In genomic region chr6:128754265-128754664, GRCm38 (mm10) we compare ENCODE assay signal across 11 mouse cellular contexts. TPM values are rescaled to one million over a fixed set of nuclear protein-coding genes. Genes with fewer than 3 reads are reported as not detected.
DNase-seq lines count a peak whose midpoint lies in the region; ATAC-seq and TF ChIP-seq lines count a peak whose summit lies in the region.
"Not testable (repeated sequence)": the region's sequence is repeated elsewhere in the genome, so short reads cannot be mapped to it uniquely, and the experiment has no call there.
"Had no signal": no experiment of that assay in that cellular context is flagged by ENCODE, and none has a peak within 500 bp of the region (broad histone marks: within the 10 kb centered on the region; RNA-seq: fewer than 3 reads in every experiment).

No protein-coding gene starts in this region.

- DNase-seq in heart, postnatal 10 days = peak; percentile 26 to 35
- DNase-seq in lung, adult 2 months = not testable (repeated sequence)
- DNase-seq in midbrain, postnatal 0 days (ENCODE audit: low spot score) = peak; percentile 19

- intact Hi-C loops in heart, postnatal 10 days (cut with DNase I) = not testable (repeated sequence)

- 25% methylated on average over 9 of the region's 10 CpGs for WGBS in forebrain, embryonic 16.5 days
- 39% methylated on average over 10 of the region's 10 CpGs for WGBS in kidney, embryonic 16.5 days
- WGBS in lung, adult 2 months = 27% methylated on average over 10 of the region's 10 CpGs
- WGBS in midbrain, postnatal 0 days = 30% methylated on average over 9 of the region's 10 CpGs
- 26% methylated on average over 10 of the region's 10 CpGs for WGBS in stomach, embryonic 16.5 days

- H3K27me3 ChIP-seq in forebrain, embryonic 16.5 days (replicated peaks; ENCODE audit: control insufficient read depth, insufficient read depth, low read length); kidney, embryonic 16.5 days (ENCODE audit: insufficient read depth, low read length); midbrain, postnatal 0 days (ENCODE audit: insufficient read depth, low read length); stomach, embryonic 16.5 days (ENCODE audit: control insufficient read depth, insufficient read depth, low read length): not testable (repeated sequence)

- not testable (repeated sequence) for H3K4me1 ChIP-seq in bone marrow macrophage, adult 2 months (ENCODE audit: control insufficient read depth, insufficient read depth, low read length); cortical plate, adult 2 months (ENCODE audit: control insufficient read depth, insufficient read depth, low read length); forebrain, embryonic 16.5 days (replicated peaks; ENCODE audit: control insufficient read depth, insufficient read depth, low read length); kidney, embryonic 16.5 days (ENCODE audit: insufficient read depth, low read length); lung, adult 2 months (ENCODE audit: control insufficient read depth, insufficient read depth, low read length); midbrain, postnatal 0 days (ENCODE audit: insufficient read depth, low read length); stomach, embryonic 16.5 days (ENCODE audit: control insufficient read depth, insufficient read depth, low read length)

- TF ChIP-seq CTCF in bone marrow macrophage, adult 2 months (IDR thresholded peaks at IDR 0.05; ENCODE audit: low read depth, low read length); cortical plate, adult 2 months (IDR thresholded peaks at IDR 0.05; ENCODE audit: extremely low read depth, insufficient read depth, low read length); lung, adult 2 months (IDR thresholded peaks at IDR 0.05; ENCODE audit: insufficient read depth, low read length); midbrain, postnatal 0 days (IDR thresholded peaks at IDR 0.05): not testable (repeated sequence)

- not testable (repeated sequence) for H3K9ac ChIP-seq in forebrain, embryonic 16.5 days (replicated peaks; ENCODE audit: low read depth, low read length); kidney, embryonic 16.5 days (replicated peaks; ENCODE audit: low read length); midbrain, postnatal 0 days (replicated peaks; ENCODE audit: low read length, poor library complexity, severe bottlenecking)
- H3K9ac ChIP-seq in stomach, embryonic 16.5 days (ENCODE audit: low read length) = 0 out of 2 replicates have a peak overlapping the region, but pooled peaks have one; percentile 26

- not testable (repeated sequence) for H3K4me2 ChIP-seq in forebrain, embryonic 16.5 days (ENCODE audit: low read length); midbrain, postnatal 0 days (ENCODE audit: low read depth, low read length, poor library complexity, severe bottlenecking)
- H3K4me2 ChIP-seq in kidney, embryonic 16.5 days (replicated peaks; ENCODE audit: low read depth, low read length) = peak overlapping the region; percentile 27
- peak overlapping the region; percentile 38 for H3K4me2 ChIP-seq in stomach, embryonic 16.5 days (ENCODE audit: low read depth, low read length)

- not testable (repeated sequence) for H3K9me3 ChIP-seq in forebrain, embryonic 16.5 days (ENCODE audit: control insufficient read depth, low read length); kidney, embryonic 16.5 days (ENCODE audit: low read length); midbrain, postnatal 0 days (ENCODE audit: low read length); stomach, embryonic 16.5 days (replicated peaks; ENCODE audit: control insufficient read depth, low read length)

- TF ChIP-seq POLR2A in bone marrow macrophage, adult 2 months (IDR thresholded peaks at IDR 0.05; ENCODE audit: borderline replicate concordance, low read depth, low read length); lung, adult 2 months (IDR thresholded peaks at IDR 0.05; ENCODE audit: borderline replicate concordance, extremely low read depth, low read depth, low read length): not testable (repeated sequence)
- peak; percentile 40; the same call in 1 of the 2 replicates for TF ChIP-seq POLR2A in cortical plate, adult 2 months (IDR thresholded peaks at IDR 0.05; ENCODE audit: extremely low read depth, insufficient read depth, low read length)

- peak overlapping the region; percentile 17; the same call in 1 of the 2 replicates for H3K4me3 ChIP-seq in bone marrow macrophage, adult 2 months (ENCODE audit: insufficient read depth, low read length)
- not testable (repeated sequence) for H3K4me3 ChIP-seq in cortical plate, adult 2 months (ENCODE audit: insufficient read depth, low read length); forebrain, embryonic 16.5 days (replicated peaks; ENCODE audit: low read length); kidney, embryonic 16.5 days (ENCODE audit: low read length); midbrain, postnatal 0 days (ENCODE audit: low read depth, low read length)
- H3K4me3 ChIP-seq in lung, adult 2 months (replicated peaks; ENCODE audit: extremely low read depth, low read depth, low read length) = peak overlapping the region; percentile 16
- H3K4me3 ChIP-seq in stomach, embryonic 16.5 days (replicated peaks; ENCODE audit: low read length) = 0 out of 2 replicates have a peak overlapping the region, but pooled peaks have one; percentile 6

- not testable (repeated sequence) for H3K36me3 ChIP-seq in forebrain, embryonic 16.5 days (ENCODE audit: control insufficient read depth, insufficient read depth); kidney, embryonic 16.5 days (ENCODE audit: insufficient read depth, low read length); midbrain, postnatal 0 days (ENCODE audit: insufficient read depth, low read length); stomach, embryonic 16.5 days (ENCODE audit: control insufficient read depth, insufficient read depth, low read length)

- ATAC-seq in forebrain, embryonic 16.5 days = peak; percentile 79
- ATAC-seq in kidney, embryonic 16.5 days (ENCODE audit: low FRiP score, low TSS enrichment) = peak; percentile 87
- ATAC-seq in midbrain, postnatal 0 days (ENCODE audit: low FRiP score) = peak; percentile 88
- ATAC-seq in stomach, embryonic 16.5 days (ENCODE audit: insufficient read depth, low FRiP score) = peak; percentile 81; the same call in 1 of the 2 replicates

- not testable (repeated sequence) for H3K27ac ChIP-seq in bone marrow macrophage, adult 2 months (ENCODE audit: insufficient read depth, low read depth, low read length); cortical plate, adult 2 months (ENCODE audit: insufficient read depth, low read length); forebrain, embryonic 16.5 days (ENCODE audit: low read length)
- H3K27ac ChIP-seq in kidney, embryonic 16.5 days (ENCODE audit: low read length) = 0 out of 2 replicates have a peak overlapping the region, but pooled peaks have one; percentile 7
- H3K27ac ChIP-seq in midbrain, postnatal 0 days (ENCODE audit: low read depth, low read length) = peak overlapping the region; percentile 59; the same call in 1 of the 2 replicates
- H3K27ac ChIP-seq in stomach, embryonic 16.5 days (ENCODE audit: low read length) = peak overlapping the region; percentile 46

RNA-seq across cellular contexts. Expression of gene Klrb1, which starts 31.4 kb away (rescaled TPM):
- not detected in 2 replicates for polyA plus RNA-seq in bone marrow macrophage, adult 2 months (2012; ENCODE audit: insufficient read depth, insufficient read length, missing spikeins)
- not detected in 2 replicates for polyA plus RNA-seq in cortical plate, adult 2 months (2012; rRNA removed)
- not detected in 2 replicates for polyA plus RNA-seq in forebrain, embryonic 16.5 days (2015; fragmentation: Nextera tagmentation; extraction: Ambion mirVana)
- not detected for total RNA-seq in heart, postnatal 10 days (2021)
- polyA plus RNA-seq in kidney, embryonic 16.5 days (2015; fragmentation: Nextera tagmentation; extraction: Ambion mirVana) = not detected in 2 replicates
- 0.22 TPM in 1 of 2 replicates, not detected in the other for polyA plus RNA-seq in lung, adult 2 months (2012; rRNA removed)
- total RNA-seq in midbrain, postnatal 0 days (2014; rRNA removed) = 2.3 TPM in 1 of 2 replicates, not detected in the other
- polyA plus RNA-seq in midbrain, postnatal 0 days (2015; fragmentation: Nextera tagmentation; extraction: Ambion mirVana) = 2.6 and 3.0 TPM in 2 replicates
- polyA plus RNA-seq in stomach, embryonic 16.5 days (2015; fragmentation: Nextera tagmentation; extraction: Ambion mirVana) = not detected in 2 replicates
- total RNA-seq: gastrocnemius, postnatal 36 days; left cerebral cortex, adult 8-10 months had no signal
- polyA plus RNA-seq: urinary bladder, adult 2 months had no signal

RNA-seq across cellular contexts. Expression of gene Klrb1c, which starts 34.8 kb away (rescaled TPM):
- not detected in 2 replicates for polyA plus RNA-seq in bone marrow macrophage, adult 2 months (2012; ENCODE audit: insufficient read depth, insufficient read length, missing spikeins)
- polyA plus RNA-seq in cortical plate, adult 2 months (2012; rRNA removed) = 0.04 and 0.19 TPM in 2 replicates
- 0.15 TPM in 1 of 2 replicates, not detected in the other for polyA plus RNA-seq in forebrain, embryonic 16.5 days (2015; fragmentation: Nextera tagmentation; extraction: Ambion mirVana)
- not detected for total RNA-seq in heart, postnatal 10 days (2021)
- 0.06 and 0.30 TPM in 2 replicates for polyA plus RNA-seq in kidney, embryonic 16.5 days (2015; fragmentation: Nextera tagmentation; extraction: Ambion mirVana)
- polyA plus RNA-seq in lung, adult 2 months (2012; rRNA removed) = 1.8 and 2.6 TPM in 2 replicates
- 0.09 and 0.77 TPM in 2 replicates for total RNA-seq in midbrain, postnatal 0 days (2014; rRNA removed)
- 0.09 and 0.25 TPM in 2 replicates for polyA plus RNA-seq in midbrain, postnatal 0 days (2015; fragmentation: Nextera tagmentation; extraction: Ambion mirVana)
- 0.25 and 0.27 TPM in 2 replicates for polyA plus RNA-seq in stomach, embryonic 16.5 days (2015; fragmentation: Nextera tagmentation; extraction: Ambion mirVana)
- total RNA-seq: gastrocnemius, postnatal 36 days had no signal
